Mouse (Mus musculus) left cerebral cortex, postnatal 10 days (tissue): ENCODE results near the gene Tlr5. TPM values are rescaled to one million over a fixed set of nuclear protein-coding genes. Genes with fewer than 3 reads are reported as not detected.

Experiments used
- DNase-seq, 2 experiments: peaks; one replicate each; pipeline ENCODE4 v3.0.0; 2021 to 2022; ENCODE audit warnings: low spot score in 2 of 2, mixed read lengths in 1 of 2; ENCODE audit errors: extremely low spot score in 1 of 2
- intact Hi-C: fragments of 180-260 bp; cut with DNase I; formaldehyde crosslinking; loops from one replicate; pipeline ENCODE4 v1.15.1; 2025
- total RNA-seq, 2 experiments: library from RNA; stranded (reverse); gene quantifications; 2 replicates each; pipeline ENCODE4 v1.2.3; 2021

The Tlr5 gene
- total RNA-seq, 2 experiments from 2014 or later: 0.34 to 0.45 TPM

GRCm38 (mm10) chr1:182945561-182945960, 9.0 kb upstream of the Tlr5 start:
- intact Hi-C loops: no loop called here
- DNase-seq: no peak

- DNase-seq: peak; percentile 48 to 55
- intact Hi-C loops: no loop called here
These were observed 3.3 kb upstream of the Tlr5 start for GRCm38 (mm10) chr1:182951298-182951697.

GRCm38 (mm10) chr1:182953165-182953564, 1.4 kb upstream of the Tlr5 start:
- DNase-seq: peak in 1 of 2 experiments; percentile 19
- intact Hi-C loops: no loop called here

GRCm38 (mm10) chr1:182953667-182954066, 921 bp upstream of the Tlr5 start:
- peak in 1 of 2 experiments; percentile 36 for DNase-seq
- intact Hi-C loops: no loop called here

- intact Hi-C loops: loop anchor here (5.0 kb wide), 1 partner anchor 88 kb away; no protein-coding TSS in a partner anchor
- DNase-seq: no peak
These were observed 546 bp downstream of the Tlr5 start for GRCm38 (mm10) chr1:182955047-182955620.

- intact Hi-C loops: loop anchor here (5.0 kb wide), 1 partner anchor 89 kb away; no protein-coding TSS in a partner anchor
- peak in 1 of 2 experiments; percentile 12 for DNase-seq
These were observed 1.8 kb downstream of the Tlr5 start for GRCm38 (mm10) chr1:182956186-182956960.

- intact Hi-C loops: loop anchor here (5.0 kb wide), 1 partner anchor 90 kb away; no protein-coding TSS in a partner anchor
- DNase-seq: peak in 1 of 2 experiments; percentile 5
These were observed 2.6 kb downstream of the Tlr5 start for GRCm38 (mm10) chr1:182957001-182957757.

- intact Hi-C loops: loop anchor here (5.0 kb wide), 1 partner anchor 91 kb away; no protein-coding TSS in a partner anchor
- DNase-seq: no peak
These were observed 3.4 kb downstream of the Tlr5 start for GRCm38 (mm10) chr1:182957826-182958544.

- intact Hi-C loops: loop anchor here (5.0 kb wide), 1 partner anchor 92 kb away; no protein-coding TSS in a partner anchor
- DNase-seq: no peak
These were observed 4.2 kb downstream of the Tlr5 start for GRCm38 (mm10) chr1:182958824-182959223.

GRCm38 (mm10) chr1:182959251-182959691, 4.7 kb downstream of the Tlr5 start:
- DNase-seq: peak in 1 of 2 experiments; percentile 39
- intact Hi-C loops: loop anchor here (5.0 kb wide), 1 partner anchor 92 kb away; no protein-coding TSS in a partner anchor

- intact Hi-C loops: loop anchor here (2.0 to 5.0 kb wide), 2 partner anchors 93 to 399 kb away; no protein-coding TSS in a partner anchor
- peak; percentile 69 to 90 for DNase-seq
These were observed 5.3 kb downstream of the Tlr5 start for GRCm38 (mm10) chr1:182959811-182960455.

GRCm38 (mm10) chr1:182961076-182961475, 6.5 kb downstream of the Tlr5 start:
- no peak for DNase-seq
- intact Hi-C loops: loop anchor here (2.0 kb wide), 1 partner anchor 400 kb away; no protein-coding TSS in a partner anchor

- intact Hi-C loops: no loop called here
- DNase-seq: no peak
These were observed 8.7 kb downstream of the Tlr5 start for GRCm38 (mm10) chr1:182963329-182963728.

GRCm38 (mm10) chr1:182964855-182965466, 10.4 kb downstream of the Tlr5 start:
- intact Hi-C loops: no loop called here
- no peak for DNase-seq

- intact Hi-C loops: no loop called here
- DNase-seq: no peak
These were observed 14.1 kb downstream of the Tlr5 start for GRCm38 (mm10) chr1:182968732-182969131.

- intact Hi-C loops: no loop called here
- DNase-seq: no peak
These were observed 17.7 kb downstream of the Tlr5 start for GRCm38 (mm10) chr1:182972240-182972639.

- intact Hi-C loops: no loop called here
- no peak for DNase-seq
These were observed 20.2 kb downstream of the Tlr5 start for GRCm38 (mm10) chr1:182974826-182975225.
